Mouse (Mus musculus): ENCODE measurements at regions not wholly inside any gene's neighbourhood (a gene's known extent, or its start where the extent isn't known, plus 50 kb on each side); places are given as distances from the start of the nearest gene placed in this dataset.

DNA sequence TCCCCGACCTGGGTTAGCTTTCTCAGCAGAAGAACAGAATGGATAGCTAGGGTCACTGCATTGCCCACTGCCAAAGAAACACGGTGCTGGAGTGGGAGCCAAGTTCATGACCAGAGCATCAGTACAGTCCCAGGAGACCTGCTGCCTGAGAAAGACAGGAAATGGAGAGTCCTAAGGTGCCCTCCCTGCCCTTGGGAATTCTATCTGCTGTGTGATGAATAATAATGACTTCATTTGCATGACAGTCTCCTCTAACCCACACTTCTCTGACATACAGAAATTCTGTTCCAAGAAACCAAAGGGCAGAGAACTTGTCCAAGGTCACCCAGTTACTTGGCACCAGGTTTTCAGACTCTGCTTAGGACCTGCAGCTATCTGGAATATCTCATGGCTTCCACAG, 138.1 kb downstream of the Mycn start:
- peaks cover 3% of the 10 kb centered on the region; the same call in 1 of the 2 replicates for H3K4me1 ChIP-seq (replicated peaks; ENCODE audit: control insufficient read depth, insufficient read depth, low read length)
- no peak for ATAC-seq (ENCODE audit: low read depth)
- H3K27me3 ChIP-seq (ENCODE audit: control insufficient read depth, insufficient read depth, low read depth, low read length): no peaks in the 10 kb centered on the region; the same call in 1 of the 2 replicates
- no peak overlapping the region for H3K4me2 ChIP-seq (ENCODE audit: low read depth, low read length)
- no peak overlapping the region for H3K27ac ChIP-seq (ENCODE audit: low read length)
- H3K9me3 ChIP-seq (ENCODE audit: control insufficient read depth, low read length): no peaks in the 10 kb centered on the region
- WGBS: 46% methylated on average over 2 of the region's 2 CpGs
- H3K4me3 ChIP-seq (ENCODE audit: low read length): no peak overlapping the region
- no peaks in the 10 kb centered on the region for H3K36me3 ChIP-seq (ENCODE audit: control insufficient read depth, insufficient read depth, low read length)
- H3K9ac ChIP-seq (ENCODE audit: low read length): no peak overlapping the region

- H3K9me3 ChIP-seq (ENCODE audit: control insufficient read depth, low read length): no peaks in the 10 kb centered on the region
- H3K9ac ChIP-seq (ENCODE audit: low read length): no peak overlapping the region
- ATAC-seq (ENCODE audit: low read depth): no peak
- H3K4me3 ChIP-seq (ENCODE audit: low read length): no peak overlapping the region
- peaks cover 3% of the 10 kb centered on the region; the same call in 1 of the 2 replicates for H3K4me1 ChIP-seq (replicated peaks; ENCODE audit: control insufficient read depth, insufficient read depth, low read length)
- H3K4me2 ChIP-seq (ENCODE audit: low read depth, low read length): no peak overlapping the region
- H3K27ac ChIP-seq (ENCODE audit: low read length): no peak overlapping the region
- H3K36me3 ChIP-seq (ENCODE audit: control insufficient read depth, insufficient read depth, low read length): no peaks in the 10 kb centered on the region
- H3K27me3 ChIP-seq (ENCODE audit: control insufficient read depth, insufficient read depth, low read depth, low read length): no peaks in the 10 kb centered on the region; the same call in 1 of the 2 replicates
- WGBS: 32% methylated on average over 11 of the region's 11 CpGs
Observed at GRCm38 (mm10) chr12:12802396-12802795, 139.3 kb downstream of the Mycn start.

GRCm38 (mm10) chr12:12801700-12802099, 140.0 kb downstream of the Mycn start:
- peaks cover 3% of the 10 kb centered on the region; the same call in 1 of the 2 replicates for H3K4me1 ChIP-seq (replicated peaks; ENCODE audit: control insufficient read depth, insufficient read depth, low read length)
- H3K27me3 ChIP-seq (ENCODE audit: control insufficient read depth, insufficient read depth, low read depth, low read length): no peaks in the 10 kb centered on the region; the same call in 1 of the 2 replicates
- H3K36me3 ChIP-seq (ENCODE audit: control insufficient read depth, insufficient read depth, low read length): no peaks in the 10 kb centered on the region
- no peaks in the 10 kb centered on the region for H3K9me3 ChIP-seq (ENCODE audit: control insufficient read depth, low read length)
- no peak overlapping the region for H3K4me2 ChIP-seq (ENCODE audit: low read depth, low read length)
- no peak overlapping the region for H3K4me3 ChIP-seq (ENCODE audit: low read length)
- no peak for ATAC-seq (ENCODE audit: low read depth)
- H3K9ac ChIP-seq (ENCODE audit: low read length): no peak overlapping the region
- 41% methylated on average over 11 of the region's 11 CpGs for WGBS
- H3K27ac ChIP-seq (ENCODE audit: low read length): no peak overlapping the region

DNA sequence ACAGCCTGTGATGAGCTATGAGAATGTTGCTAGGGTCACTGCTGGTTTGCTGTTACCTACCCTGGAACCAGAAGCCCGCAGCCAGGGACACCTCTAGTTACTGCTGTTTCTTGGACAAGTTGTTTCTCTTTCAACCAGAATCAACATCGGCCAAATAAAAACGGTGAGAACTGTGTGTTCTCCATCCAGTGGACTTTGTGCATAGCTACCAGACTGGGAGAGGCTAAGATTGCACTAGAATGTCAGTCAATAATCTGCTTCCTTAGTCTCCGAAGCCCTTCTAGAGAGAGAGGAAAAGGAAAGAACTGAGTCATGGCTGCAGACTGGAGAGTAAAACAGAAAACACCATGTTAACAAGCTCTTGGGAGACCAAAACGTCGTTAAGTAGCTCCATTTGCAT, 141.6 kb downstream of the Mycn start:
- no peak for ATAC-seq (ENCODE audit: low read depth)
- Histone ChIP-seq H3K36me3 (ENCODE audit: control insufficient read depth, insufficient read depth, low read length) (no peaks in the 10 kb centered on the region), H3K4me1 (replicated peaks; ENCODE audit: control insufficient read depth, insufficient read depth, low read length) (peaks cover 3% of the 10 kb centered on the region; the same call in 1 of the 2 replicates), H3K27me3 (ENCODE audit: control insufficient read depth, insufficient read depth, low read depth, low read length) (no peaks in the 10 kb centered on the region; the same call in 1 of the 2 replicates), H3K9me3 (ENCODE audit: control insufficient read depth, low read length) (no peaks in the 10 kb centered on the region), H3K9ac (ENCODE audit: low read length) (no peak overlapping the region), H3K27ac (ENCODE audit: low read length) (no peak overlapping the region), H3K4me2 (ENCODE audit: low read depth, low read length) (no peak overlapping the region), H3K4me3 (ENCODE audit: low read length) (no peak overlapping the region)
- WGBS: 87% methylated on average over 6 of the region's 6 CpGs

DNA sequence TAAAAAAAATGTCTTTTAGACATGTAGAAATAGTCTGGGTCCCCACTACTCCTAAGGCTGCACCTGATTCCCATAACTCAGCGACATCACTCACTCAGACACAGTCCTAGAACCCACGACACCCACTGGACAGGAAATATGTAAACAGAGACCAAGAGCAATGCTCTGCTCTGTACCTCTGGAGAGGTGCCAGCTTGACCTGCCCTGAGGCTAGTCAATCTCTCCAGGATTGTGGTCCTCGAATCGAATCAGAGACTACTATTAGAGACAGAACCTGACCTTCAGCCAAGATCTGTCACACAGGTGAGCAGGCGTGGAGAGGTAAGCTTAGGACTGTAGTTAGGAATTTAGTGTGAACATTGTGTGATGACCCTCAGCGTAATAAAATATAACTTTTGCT, 152.7 kb downstream of the Mycn start:
- Histone ChIP-seq H3K27me3 (ENCODE audit: control insufficient read depth, insufficient read depth, low read depth, low read length) (no peaks in the 10 kb centered on the region), H3K36me3 (ENCODE audit: control insufficient read depth, insufficient read depth, low read length) (no peaks in the 10 kb centered on the region), H3K9ac (ENCODE audit: low read length) (no peak overlapping the region), H3K9me3 (ENCODE audit: control insufficient read depth, low read length) (no peaks in the 10 kb centered on the region), H3K4me1 (replicated peaks; ENCODE audit: control insufficient read depth, insufficient read depth, low read length) (peaks cover 15% of the 10 kb centered on the region), H3K4me2 (ENCODE audit: low read depth, low read length) (no peak overlapping the region), H3K27ac (ENCODE audit: low read length) (no peak overlapping the region), H3K4me3 (ENCODE audit: low read length) (no peak overlapping the region)
- no peak for ATAC-seq (ENCODE audit: low read depth)
- 55% methylated on average over 6 of the region's 6 CpGs for WGBS

- no peak overlapping the region for H3K4me3 ChIP-seq (ENCODE audit: low read length)
- no peak overlapping the region; the same call in 1 of the 2 replicates for H3K4me2 ChIP-seq (ENCODE audit: low read depth, low read length)
- peaks cover 12% of the 10 kb centered on the region for H3K4me1 ChIP-seq (replicated peaks; ENCODE audit: control insufficient read depth, insufficient read depth, low read length)
- H3K27me3 ChIP-seq (ENCODE audit: control insufficient read depth, insufficient read depth, low read depth, low read length): no peaks in the 10 kb centered on the region
- ATAC-seq (ENCODE audit: low read depth): no peak
- WGBS: 33% methylated on average over 13 of the region's 13 CpGs
- no peaks in the 10 kb centered on the region for H3K9me3 ChIP-seq (ENCODE audit: control insufficient read depth, low read length)
- no peaks in the 10 kb centered on the region for H3K36me3 ChIP-seq (ENCODE audit: control insufficient read depth, insufficient read depth, low read length)
- H3K9ac ChIP-seq (ENCODE audit: low read length): no peak overlapping the region
- no peak overlapping the region for H3K27ac ChIP-seq (ENCODE audit: low read length)
Observed at GRCm38 (mm10) chr12:12788263-12788852, 153.4 kb downstream of the Mycn start.

- no peak overlapping the region for H3K9ac ChIP-seq (ENCODE audit: low read length)
- 20% methylated on average over 19 of the region's 19 CpGs for WGBS
- no peak for ATAC-seq (ENCODE audit: low read depth)
Observed at GRCm38 (mm10) chr12:12787608-12788262, 154.0 kb downstream of the Mycn start.

DNA sequence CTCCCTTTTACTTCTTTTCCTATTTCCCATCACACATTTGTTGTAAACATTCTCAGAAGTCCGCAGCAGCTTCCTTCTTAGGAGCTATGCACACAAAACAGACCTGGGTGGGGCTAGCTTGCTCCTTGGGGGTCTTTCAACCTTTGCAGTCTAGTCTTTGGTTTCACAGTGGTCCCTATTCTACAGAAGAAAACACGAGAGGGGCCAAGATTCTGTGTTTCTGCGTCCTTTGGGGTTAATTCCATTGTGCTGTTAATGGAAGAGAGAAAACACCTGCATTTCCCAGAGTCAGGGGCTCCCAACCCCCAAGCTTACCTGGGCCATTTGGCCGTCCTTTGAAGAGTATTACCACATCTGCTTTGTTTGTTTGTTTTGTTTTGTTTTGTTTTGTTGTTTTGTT, 154.6 kb downstream of the Mycn start:
- peaks cover 9% of the 10 kb centered on the region for H3K4me1 ChIP-seq (replicated peaks; ENCODE audit: control insufficient read depth, insufficient read depth, low read length)
- no peaks in the 10 kb centered on the region for H3K27me3 ChIP-seq (ENCODE audit: control insufficient read depth, insufficient read depth, low read depth, low read length)
- no peak overlapping the region for H3K9ac ChIP-seq (ENCODE audit: low read length)
- H3K36me3 ChIP-seq (ENCODE audit: control insufficient read depth, insufficient read depth, low read length): no peaks in the 10 kb centered on the region
- no peak overlapping the region for H3K27ac ChIP-seq (ENCODE audit: low read length)
- ATAC-seq (ENCODE audit: low read depth): no peak
- H3K4me2 ChIP-seq (ENCODE audit: low read depth, low read length): no peak overlapping the region
- 46% methylated on average over 4 of the region's 4 CpGs for WGBS
- H3K9me3 ChIP-seq (ENCODE audit: control insufficient read depth, low read length): no peaks in the 10 kb centered on the region
- no peak overlapping the region for H3K4me3 ChIP-seq (ENCODE audit: low read length)

More at GRCm38 (mm10) chr12:12787608-12788262, 154.0 kb downstream of the Mycn start:
- H3K36me3 ChIP-seq (ENCODE audit: control insufficient read depth, insufficient read depth, low read length): no peaks in the 10 kb centered on the region
- H3K9me3 ChIP-seq (ENCODE audit: control insufficient read depth, low read length): no peaks in the 10 kb centered on the region
- H3K27me3 ChIP-seq (ENCODE audit: control insufficient read depth, insufficient read depth, low read depth, low read length): no peaks in the 10 kb centered on the region
- H3K4me2 ChIP-seq (ENCODE audit: low read depth, low read length): peak overlapping the region; percentile 44
- peak overlapping the region; percentile 13; the same call in 1 of the 2 replicates for H3K4me3 ChIP-seq (ENCODE audit: low read length)
- H3K27ac ChIP-seq (ENCODE audit: low read length): no peak overlapping the region
- peaks cover 12% of the 10 kb centered on the region for H3K4me1 ChIP-seq (replicated peaks; ENCODE audit: control insufficient read depth, insufficient read depth, low read length)

GRCm38 (mm10) chr12:12783699-12784605, 157.8 kb downstream of the Mycn start:
- Histone ChIP-seq H3K9me3 (ENCODE audit: control insufficient read depth, low read length) (no peaks in the 10 kb centered on the region), H3K9ac (ENCODE audit: low read length) (no peak overlapping the region), H3K27ac (ENCODE audit: low read length) (no peak overlapping the region), H3K4me2 (ENCODE audit: low read depth, low read length) (no peak overlapping the region), H3K4me3 (ENCODE audit: low read length) (no peak overlapping the region), H3K36me3 (ENCODE audit: control insufficient read depth, insufficient read depth, low read length) (no peaks in the 10 kb centered on the region), H3K4me1 (replicated peaks; ENCODE audit: control insufficient read depth, insufficient read depth, low read length) (peaks cover 7% of the 10 kb centered on the region), H3K27me3 (ENCODE audit: control insufficient read depth, insufficient read depth, low read depth, low read length) (no peaks in the 10 kb centered on the region)
- ATAC-seq (ENCODE audit: low read depth): no peak
- 52% methylated on average over 11 of the region's 11 CpGs for WGBS

All from lung, embryonic 16.5 days (tissue).